Mouse (Mus musculus): Measurements from ENCODE around the gene Tpi1.
A peak's percentile ranks its signal among the peaks of the same experiment; 100 is the strongest.
"Not testable (repeated sequence)": the region's sequence is repeated elsewhere in the genome, so short reads cannot be mapped to it uniquely, and the experiment has no call there.

Tpi1 gene

DNA sequence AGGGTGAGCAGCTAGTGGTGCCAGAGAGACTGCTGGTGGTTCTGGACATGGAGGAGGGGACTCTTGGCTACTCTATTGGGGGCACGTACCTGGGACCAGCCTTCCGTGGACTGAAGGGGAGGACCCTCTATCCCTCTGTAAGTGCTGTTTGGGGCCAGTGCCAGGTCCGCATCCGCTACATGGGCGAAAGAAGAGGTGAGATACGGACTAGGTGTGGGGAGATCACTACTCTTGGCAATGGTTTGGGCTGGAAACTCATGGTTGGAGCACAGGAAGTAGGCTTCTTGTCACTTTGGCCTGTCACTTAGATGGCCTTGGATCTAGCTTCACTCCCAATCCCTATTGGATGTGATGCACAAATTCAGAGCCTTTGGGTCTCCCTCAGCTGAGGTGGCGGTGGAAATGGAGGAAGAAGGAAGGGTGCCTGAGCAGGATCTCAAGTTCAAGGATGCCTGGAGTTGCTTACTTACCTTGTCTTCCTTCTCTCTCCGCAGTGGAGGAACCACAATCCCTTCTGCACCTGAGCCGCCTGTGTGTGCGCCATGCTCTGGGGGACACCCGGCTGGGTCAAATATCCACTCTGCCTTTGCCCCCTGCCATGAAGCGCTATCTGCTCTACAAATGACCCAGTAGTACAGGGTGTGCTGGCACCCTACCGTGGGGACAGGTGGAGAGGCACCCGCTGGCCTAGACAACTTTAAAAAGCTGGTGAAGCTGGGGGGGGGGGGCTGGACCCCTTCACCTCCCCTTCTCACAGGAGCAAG is 4.1 kb downstream of the Tpi1 start:
- DNase-seq (ENCODE audit: extremely low read depth, low read depth), result no peak

DNA sequence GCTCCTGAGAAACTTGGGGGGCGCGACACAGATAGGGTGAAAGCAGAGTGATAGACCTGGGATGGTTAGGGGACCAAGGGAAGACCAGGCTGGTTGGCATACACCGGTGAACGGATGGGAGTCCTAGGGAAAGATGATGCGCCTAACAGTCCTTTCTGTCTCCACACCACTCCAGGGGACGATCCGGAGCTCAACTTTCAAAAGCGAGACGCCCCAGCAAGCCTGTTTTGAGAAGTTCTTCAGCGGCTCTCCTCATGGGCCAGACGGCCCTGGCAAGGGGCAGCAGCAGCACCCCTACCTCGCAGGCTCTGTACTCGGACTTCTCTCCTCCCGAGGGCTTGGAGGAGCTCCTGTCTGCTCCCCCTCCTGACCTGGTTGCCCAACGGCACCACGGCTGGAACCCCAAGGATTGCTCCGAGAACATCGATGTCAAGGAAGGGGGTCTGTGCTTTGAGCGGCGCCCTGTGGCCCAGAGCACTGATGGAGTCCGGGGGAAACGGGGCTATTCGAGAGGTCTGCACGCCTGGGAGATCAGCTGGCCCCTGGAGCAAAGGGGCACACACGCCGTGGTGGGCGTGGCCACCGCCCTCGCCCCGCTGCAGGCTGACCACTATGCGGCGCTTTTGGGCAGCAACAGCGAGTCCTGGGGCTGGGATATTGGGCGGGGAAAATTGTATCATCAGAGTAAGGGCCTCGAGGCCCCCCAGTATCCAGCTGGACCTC is 4.9 kb downstream of the Tpi1 start:
- DNase-seq (ENCODE audit: extremely low read depth, low read depth), result no peak

DNA sequence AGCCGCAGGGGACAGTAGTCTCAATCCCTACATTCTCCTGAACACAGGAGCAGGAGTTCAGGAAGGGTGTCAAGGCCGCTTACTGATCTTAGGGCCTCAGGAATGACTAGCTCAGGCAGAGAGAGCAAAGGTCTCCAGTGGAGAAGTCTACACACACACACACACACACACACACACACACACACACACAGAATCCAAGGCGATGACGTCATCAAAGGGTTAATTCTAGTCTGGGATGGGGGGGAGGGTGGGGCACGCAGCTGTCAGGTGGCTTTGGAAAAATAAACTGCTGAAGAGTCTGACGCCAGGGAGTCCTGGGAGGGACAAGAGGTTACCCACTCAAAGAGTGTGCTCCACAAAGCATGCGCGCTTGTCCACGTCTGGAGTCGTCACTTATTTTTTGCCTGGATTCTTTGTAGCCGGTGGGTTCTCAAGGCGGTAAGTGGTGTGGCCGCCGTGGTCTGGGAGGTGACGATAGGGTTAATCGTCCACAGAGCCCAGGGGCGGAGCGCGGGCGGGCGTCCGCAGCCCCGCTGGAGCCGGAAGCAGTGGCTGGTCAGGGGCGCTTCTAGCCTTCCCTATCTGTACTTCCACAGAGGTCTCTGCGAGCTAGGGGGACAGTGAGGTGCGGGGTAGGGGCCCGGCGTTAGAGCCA is 5.6 kb downstream of the Tpi1 start, which contains the start of gene Spsb2:
TSS of gene Spsb2 (plus strand) at position 304 of the 655 bp plus-strand sequence.
- DNase-seq (ENCODE audit: extremely low read depth, low read depth), result no peak

DNA sequence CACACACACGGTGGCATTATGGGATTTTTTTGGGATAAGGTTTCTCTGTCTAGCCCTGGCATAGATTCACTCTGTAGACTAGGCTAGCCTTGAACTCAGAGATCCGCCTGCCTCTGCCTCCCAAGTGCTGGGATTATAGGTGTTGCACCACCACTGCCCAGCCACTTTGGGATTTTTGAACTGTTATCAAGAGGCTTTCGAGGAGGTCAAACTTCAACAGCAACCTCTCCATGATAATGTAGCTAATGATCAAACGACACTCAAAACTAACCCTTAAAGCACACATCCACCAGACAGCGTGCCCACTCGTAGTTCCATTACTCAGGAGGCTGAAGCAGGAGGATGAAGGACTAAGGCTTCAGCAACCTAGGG is 6.1 kb downstream of the Tpi1 start:
- DNase-seq (ENCODE audit: extremely low read depth, low read depth), result no peak

DNA sequence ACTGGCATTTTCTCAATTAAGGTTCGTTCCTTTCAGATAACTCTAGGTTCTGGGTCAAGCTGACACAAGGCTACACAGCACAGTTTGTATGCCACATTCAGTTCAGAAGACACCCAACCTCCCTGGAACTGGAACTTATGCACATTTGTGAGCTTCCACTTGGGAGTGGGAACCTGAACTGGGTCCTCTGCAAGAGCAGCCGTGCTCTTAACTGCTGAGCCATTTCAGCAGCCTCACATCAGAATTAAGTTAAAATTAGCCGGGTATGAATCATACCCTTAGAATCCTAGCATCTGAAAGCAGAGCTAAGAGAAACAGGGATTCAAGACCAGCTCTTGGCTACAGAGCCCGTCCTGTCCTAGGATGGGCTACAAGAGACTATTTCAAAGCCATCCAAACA is 6.7 kb downstream of the Tpi1 start:
- DNase-seq (ENCODE audit: extremely low read depth, low read depth), result no peak

DNA sequence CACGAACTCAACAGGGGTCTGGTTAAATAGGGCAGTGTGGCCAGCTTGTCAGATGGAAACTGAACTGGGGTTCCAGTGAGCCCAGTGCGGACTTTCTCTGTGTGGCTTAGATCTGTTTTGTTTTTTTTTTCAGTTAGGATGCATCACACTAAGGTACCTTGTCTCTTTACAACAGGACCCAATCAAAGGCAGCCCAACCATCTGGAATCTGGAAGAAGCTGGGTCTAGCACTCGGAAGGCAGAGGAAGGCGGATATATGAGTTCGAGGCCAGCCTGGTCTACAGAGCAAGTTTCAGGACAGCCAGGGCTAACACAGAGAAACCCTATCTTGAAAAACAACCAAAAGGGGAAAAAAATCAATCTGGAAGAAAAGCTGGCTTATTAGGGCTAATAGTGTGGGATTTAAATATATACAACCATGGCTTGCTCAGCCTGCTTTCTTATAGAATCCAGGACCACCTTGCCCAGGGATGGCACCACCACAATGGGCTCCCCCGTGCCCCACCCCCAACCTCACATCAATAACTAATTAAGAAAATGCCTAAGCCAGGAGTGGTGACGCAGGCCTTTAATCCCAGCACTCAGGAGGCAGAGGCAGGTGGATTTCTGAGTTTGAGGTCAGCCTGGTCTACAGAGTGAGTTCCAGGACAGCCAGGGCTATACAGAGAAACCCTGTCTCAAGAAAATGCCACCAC is 7.5 kb downstream of the Tpi1 start:
- no peak for DNase-seq (ENCODE audit: extremely low read depth, low read depth)

DNA sequence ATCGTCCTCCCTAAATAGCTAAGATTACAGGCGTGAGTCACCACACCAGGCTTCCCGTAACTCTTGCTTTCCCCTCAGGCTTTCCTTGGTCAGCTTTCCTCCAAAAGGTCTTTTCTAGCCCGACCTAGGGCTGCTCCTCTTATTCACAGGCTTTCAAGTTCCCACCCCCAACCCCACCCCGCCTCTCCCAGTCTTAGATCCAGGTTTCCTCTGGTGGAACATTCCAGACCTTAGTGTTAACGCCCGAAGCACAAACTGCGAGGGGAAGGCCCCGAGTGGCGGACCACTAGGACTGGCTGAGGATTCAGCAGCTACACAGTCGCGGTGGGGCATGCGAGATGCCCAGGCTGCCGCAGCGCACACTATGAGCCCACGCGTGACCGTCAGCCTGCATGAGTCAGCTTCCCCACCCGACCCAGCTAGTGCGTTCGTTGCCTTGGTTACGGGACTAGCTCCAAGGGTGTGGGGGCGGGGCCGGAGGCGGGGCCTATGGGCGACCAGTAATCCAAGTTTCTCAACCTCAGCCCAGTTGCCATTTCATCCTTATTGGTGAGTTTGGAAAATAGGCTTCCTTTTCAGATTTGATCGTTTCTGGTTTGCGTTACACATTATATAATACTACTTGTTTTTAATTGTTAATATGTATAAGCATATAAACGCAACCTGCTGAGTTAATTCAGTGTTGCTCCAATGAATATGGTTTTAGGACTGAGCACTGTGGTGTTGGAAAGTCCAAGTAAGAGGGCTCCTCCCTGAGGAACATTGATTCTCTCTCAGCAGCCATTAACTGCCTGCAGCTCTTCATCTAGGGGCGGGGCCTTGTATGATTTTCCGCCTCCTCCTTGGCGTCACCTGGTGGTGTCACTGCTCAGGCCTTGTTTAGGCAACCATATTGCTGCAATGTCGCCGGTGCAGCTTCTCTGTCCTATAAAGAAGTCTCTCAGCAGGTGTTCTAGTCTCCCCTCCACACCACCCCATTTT is 8.5 kb downstream of the Tpi1 start:
- DNase-seq (ENCODE audit: extremely low read depth, low read depth), result peak; percentile 81

DNA sequence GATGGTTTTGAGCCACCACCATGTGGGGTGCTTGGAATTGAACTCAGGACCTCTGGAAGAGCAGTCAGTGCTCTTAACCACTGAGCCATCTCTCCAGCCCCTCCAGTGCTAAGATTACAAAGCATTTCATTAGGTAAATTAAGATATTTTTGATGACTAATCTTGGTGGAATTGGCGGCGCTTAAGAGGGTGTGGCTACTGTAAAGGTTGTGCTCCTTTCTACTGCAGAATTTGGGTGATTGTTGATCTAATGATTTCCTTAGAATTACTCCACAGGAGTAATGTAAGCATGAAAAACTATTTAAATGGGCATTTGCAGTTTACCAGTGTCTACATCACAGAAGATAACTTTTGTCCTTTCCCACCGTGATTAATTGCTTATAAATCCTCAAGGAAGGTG is 9.8 kb downstream of the Tpi1 start:
- no peak for DNase-seq (ENCODE audit: extremely low read depth, low read depth)

DNA sequence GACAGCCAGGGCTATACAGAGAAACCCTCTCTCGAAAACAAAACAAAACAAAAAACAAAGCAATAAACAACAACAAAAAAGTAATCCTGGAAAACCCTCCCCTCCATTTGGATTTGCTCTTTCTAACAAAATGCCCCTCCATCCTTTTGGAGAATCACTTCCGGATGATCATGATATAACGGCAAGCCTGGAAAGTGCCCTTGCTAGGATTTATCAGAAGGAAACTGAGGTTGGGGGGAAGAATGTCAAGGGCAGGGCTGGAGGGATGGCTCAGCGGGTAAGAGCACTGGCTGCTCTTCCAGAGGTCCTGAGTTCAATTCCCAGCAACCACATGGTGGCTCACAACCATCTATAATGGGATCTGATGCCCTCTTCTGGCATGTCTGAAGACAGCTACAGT is 10.4 kb downstream of the Tpi1 start:
- not testable (repeated sequence) for DNase-seq (ENCODE audit: extremely low read depth, low read depth)

DNA sequence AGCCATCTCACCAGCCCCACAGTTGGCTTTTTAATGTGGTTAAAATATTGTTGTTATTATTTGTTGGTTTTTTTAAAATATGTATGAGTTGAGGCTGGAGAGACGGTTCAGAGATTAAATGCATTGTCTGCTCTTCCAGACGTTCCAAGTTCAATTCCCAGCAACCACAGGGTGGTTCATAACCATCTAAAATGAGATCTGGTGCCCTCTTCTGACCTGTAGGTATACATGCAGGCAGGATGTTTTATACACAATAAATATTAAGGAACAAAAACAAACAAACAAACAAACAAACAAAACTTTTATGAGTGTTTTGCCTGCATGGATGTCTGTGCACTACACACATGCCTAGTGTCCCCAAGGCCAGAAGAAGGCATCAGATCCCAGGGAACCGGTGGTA is 11.0 kb downstream of the Tpi1 start:
- no peak for DNase-seq (ENCODE audit: extremely low read depth, low read depth)

DNA sequence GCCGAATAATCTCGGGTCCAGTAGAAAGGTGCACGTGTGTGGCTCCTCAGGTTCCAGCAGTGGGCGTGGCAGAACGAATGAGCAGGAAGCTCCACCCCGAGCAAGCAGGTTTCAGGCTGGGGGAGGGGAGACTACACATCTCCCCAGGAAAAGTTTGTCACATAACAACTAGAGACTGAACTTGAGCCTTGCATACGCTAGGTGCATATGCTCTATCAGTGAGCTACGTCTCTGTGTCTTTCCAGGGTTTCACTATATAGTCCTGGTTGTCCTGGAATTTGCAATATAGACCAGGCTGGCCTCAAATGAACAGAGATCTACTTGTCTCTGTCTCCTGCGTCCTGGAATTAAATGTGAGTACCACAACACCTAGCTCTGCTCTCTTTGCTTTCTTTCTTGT is 11.7 kb downstream of the Tpi1 start:
- not testable (repeated sequence) for DNase-seq (ENCODE audit: extremely low read depth, low read depth)

DNA sequence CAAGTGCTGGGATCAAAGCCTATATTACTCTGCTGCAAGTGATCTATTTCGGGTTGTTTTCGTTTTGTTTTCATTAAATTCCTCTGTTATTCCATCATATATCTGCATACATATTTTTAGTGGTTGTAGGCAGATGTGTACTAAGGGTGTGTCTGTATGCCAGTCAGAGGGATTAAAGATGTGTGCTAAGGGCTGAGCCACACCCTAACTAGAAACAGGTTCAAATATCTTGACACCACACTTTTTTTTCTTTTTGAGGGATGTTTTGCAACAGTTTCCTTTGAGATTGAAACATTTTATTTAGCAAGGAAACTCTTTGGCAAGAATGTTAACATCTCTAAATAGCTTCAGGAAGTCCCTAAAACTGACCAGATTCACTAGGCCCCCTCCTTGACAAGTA is 17.9 kb downstream of the Tpi1 start:
- DNase-seq (ENCODE audit: extremely low read depth, low read depth), result no peak

DNA sequence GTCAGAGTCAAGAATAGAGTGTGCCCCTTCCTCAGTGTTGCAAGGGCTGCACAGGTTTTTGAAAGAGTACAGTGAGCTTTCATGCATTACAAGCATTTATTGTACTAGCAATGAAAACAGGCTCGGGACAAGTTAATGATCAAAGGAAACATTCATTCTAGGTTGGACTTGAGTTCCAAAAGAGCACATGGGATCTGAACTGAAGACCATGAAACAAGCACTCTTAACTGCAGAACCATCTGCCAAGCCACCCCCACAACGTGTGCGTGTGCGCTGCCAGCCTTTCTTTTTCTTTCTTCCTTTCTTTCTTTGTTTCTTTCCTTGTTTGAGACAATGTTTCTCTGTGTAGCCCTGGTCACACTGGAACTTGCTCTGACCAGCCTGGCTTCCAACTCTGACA is 18.3 kb downstream of the Tpi1 start:
- DNase-seq (ENCODE audit: extremely low read depth, low read depth), result no peak

DNA sequence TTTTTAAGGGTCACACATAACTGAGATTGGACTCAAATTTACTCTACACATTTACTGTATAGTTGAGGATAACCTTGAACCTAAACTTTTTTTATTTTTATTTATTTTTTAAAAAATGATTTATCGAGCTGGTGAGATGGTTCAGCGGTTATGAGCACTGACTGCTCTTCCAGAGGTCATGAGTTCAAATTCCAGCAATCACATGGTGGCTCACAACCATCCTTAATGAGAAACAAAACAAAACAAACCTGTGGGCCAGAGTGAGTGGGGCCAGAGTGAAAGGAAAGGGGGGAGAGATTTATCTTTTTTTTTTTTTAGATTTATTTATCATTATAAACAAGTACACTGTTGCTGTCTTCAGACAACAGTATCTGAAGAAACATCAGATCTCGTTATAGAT is 22.2 kb downstream of the Tpi1 start:
- no peak for DNase-seq (ENCODE audit: extremely low read depth, low read depth)

DNA sequence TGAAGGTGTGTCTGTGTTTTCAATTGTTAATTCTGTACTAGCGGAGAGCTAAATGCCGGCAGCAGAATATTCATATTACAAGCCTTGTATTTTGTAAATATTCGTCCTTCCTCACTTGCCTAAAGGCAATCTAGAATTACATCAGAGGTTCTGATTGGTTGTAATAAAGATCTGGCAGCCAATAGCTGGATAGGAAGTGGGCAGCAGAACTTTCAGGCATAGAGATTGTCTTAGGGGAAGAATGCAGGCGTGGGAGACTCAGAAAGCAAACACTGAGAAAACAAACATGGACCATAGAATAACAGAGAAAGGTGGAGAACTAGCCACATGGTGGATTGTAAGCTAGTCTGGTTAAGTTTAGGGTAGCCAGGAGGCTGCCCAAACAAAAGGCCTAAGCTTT is 24.0 kb downstream of the Tpi1 start:
- no peak for DNase-seq (ENCODE audit: extremely low read depth, low read depth)

DNA sequence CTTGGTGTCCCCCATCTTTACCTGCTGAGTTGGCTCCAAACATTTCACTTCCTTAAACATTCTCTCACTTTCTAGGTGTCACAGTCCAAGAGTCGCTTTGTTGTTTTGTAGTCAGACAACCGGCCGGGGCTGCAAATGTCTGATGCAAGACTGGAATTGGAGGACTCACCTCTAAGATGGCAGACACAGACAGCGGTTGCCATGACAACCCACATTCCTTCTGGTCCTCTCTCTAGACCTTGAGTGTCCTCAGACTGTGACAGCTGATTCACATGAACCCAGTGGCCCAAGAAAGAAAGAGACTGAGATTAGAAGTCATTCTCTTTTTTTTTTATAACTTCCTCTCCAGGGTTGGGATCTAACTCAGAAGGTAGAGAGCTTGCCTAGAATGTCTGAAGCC is 24.6 kb downstream of the Tpi1 start:
- no peak for DNase-seq (ENCODE audit: extremely low read depth, low read depth)

DNA sequence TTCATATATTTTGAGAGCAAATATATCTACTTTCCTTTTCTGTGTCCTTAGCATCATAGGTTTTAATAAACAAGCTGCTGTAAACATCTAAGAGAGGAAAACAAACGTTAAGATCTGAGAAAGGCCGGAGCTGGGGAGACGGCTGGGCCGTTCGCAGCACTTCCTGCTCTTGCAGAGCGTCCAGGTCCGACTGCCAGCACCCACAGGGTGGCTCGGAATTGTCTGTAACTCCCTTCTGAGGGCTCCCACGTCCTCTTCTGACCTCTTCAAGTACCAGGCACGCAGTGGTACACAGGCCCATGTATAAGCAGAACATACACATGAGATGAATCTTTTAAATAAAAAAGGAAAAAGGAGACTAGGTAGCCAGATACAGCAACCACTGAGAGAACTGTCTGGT is 26.4 kb downstream of the Tpi1 start:
- DNase-seq (ENCODE audit: extremely low read depth, low read depth), result no peak

DNA sequence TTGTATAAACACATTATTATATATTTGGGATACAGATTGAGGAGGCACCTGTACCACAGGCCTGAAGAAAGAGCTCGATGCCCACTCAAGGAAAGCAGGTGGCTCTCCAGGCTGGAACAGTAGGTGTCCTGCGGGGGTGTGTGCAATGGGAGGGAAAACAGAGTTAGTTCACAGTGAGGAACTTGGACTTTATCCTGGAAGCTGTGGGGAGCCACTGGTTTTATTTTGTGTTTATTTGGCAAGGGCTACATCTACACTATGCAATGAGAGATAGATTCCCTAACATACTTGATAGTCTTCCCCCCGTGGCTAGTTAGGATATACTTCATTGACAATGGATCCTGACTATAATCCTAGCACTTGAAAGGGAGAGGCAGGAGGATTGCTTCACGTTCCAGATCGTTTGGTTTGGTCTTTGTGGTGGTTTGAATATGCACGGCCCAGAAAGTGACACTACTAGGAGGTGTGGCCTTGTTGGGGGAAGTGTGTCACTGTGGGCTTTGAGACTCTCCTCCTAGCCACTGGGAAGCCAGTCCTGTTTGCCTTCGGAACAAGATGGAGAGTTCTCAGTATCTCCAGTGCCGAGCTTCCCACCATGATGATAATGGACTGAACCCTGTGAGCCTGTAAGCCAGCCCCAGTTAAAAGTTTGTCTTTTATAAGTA is 27.2 kb downstream of the Tpi1 start:
- no peak for DNase-seq (ENCODE audit: extremely low read depth, low read depth)

DNA sequence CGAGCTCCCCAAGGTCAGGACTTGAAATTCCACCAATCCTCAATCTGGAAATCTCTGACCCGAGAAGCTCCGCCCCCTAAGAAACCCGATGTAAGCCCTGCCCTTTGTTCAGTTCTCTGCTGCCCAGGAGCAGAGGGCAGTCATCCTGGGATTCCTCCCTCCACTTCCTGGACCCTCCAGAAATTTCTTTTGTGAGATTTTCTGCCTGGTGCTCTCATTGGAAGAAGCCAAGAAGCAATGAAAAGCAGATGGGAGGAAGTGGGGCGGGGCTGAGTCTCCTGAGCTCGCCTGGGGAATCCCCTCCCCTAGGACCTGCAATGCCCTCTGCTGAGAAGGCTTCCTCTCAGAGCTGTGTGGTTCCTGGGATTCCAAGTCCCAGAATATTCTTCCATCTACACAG is 31.7 kb downstream of the Tpi1 start:
- no peak for DNase-seq (ENCODE audit: extremely low read depth, low read depth)

DNA sequence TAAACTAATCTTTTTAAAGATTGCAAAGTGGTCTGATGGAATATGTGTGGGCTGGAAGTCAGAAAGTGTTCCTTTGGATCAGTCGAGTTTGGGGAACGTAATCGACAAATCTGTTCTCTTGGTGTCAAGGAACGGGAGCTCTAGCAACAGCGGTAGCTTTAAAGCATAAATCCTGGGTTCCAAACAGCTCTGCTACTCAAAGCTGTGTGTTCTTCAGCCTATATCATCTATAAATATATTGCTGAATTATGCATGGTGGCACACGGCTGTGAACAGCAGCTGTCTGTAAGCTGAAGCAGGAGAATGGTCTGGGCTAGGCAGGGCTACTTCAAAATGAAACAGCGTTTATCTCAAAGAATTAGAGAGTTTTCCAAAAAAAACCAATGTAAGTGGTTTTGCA is 33.2 kb downstream of the Tpi1 start:
- no peak for DNase-seq (ENCODE audit: extremely low read depth, low read depth)
